Mouse (Mus musculus) embryonic facial prominence, embryonic 11.5 days (tissue): ENCODE results near the gene Vgll2. TPM values are rescaled to one million over a fixed set of nuclear protein-coding genes. Genes with fewer than 3 reads are reported as not detected.

Experiments
- ATAC-seq: fragments of 200-750 bp; cut with Nextera tagmentation; replicated peaks from 2 replicates; pipeline ENCODE4 v1.8.0; 2017; ENCODE audit warnings: low read depth; ENCODE audit not compliant: insufficient number of reproducible peaks, low FRiP score, low TSS enrichment
- DNase-seq: peaks from one replicate; pipeline ENCODE4 v3.0.0-alpha.2; 2015; ENCODE audit warnings: low spot score
- H3K27ac ChIP-seq: fragments of 300-500 bp; sonication (generic); replicated peaks from 2 replicates; pipeline ENCODE4 v1.5.1; 2014; ENCODE audit warnings: mild to moderate bottlenecking, low read depth, low read length, control low read depth
- H3K27me3 ChIP-seq: fragments of 300-500 bp; sonication (generic); 2 replicates; pipeline ENCODE4 v1.6.1; 2014; ENCODE audit warnings: mild to moderate bottlenecking, low read length, moderate library complexity, mixed read lengths; ENCODE audit not compliant: control insufficient read depth, insufficient read depth
- H3K36me3 ChIP-seq: fragments of 300-500 bp; sonication (generic); replicated peaks from 2 replicates; pipeline ENCODE4 v1.6.1; 2014; ENCODE audit warnings: low read depth, mild to moderate bottlenecking, low read length, moderate library complexity, mixed read lengths; ENCODE audit not compliant: control insufficient read depth, insufficient read depth
- H3K4me1 ChIP-seq: fragments of 300-500 bp; sonication (generic); 2 replicates; pipeline ENCODE4 v1.6.1; 2014; ENCODE audit warnings: low read length, mixed read lengths; ENCODE audit not compliant: control insufficient read depth, insufficient read depth
- H3K4me2 ChIP-seq: fragments of 300-500 bp; sonication (generic); 2 replicates; pipeline ENCODE4 v1.6.1; 2014; ENCODE audit warnings: low read depth, mild to moderate bottlenecking, control low read depth, low read length, moderate library complexity
- H3K4me3 ChIP-seq: fragments of 300-500 bp; sonication (generic); 2 replicates; pipeline ENCODE4 v1.5.1; 2014; ENCODE audit warnings: low read depth, low read length, control low read depth
- H3K9ac ChIP-seq: fragments of 300-500 bp; sonication (generic); replicated peaks from 2 replicates; pipeline ENCODE4 v1.6.1; 2014; ENCODE audit warnings: mild to moderate bottlenecking, control low read depth, low read length
- H3K9me3 ChIP-seq: fragments of 300-500 bp; sonication (generic); replicated peaks from 2 replicates; pipeline ENCODE4 v1.6.1; 2016; ENCODE audit warnings: mild to moderate bottlenecking, low read length, inconsistent platforms, mixed read lengths; ENCODE audit not compliant: control insufficient read depth
- WGBS: fragments of 180-500 bp; shearing (Covaris S2); extraction: QIAGEN DNeasy Blood & Tissue Kit; methylation state at CpG from one replicate; pipeline ENCODE4 v1.1.7; 2014; 5-methylcytosine and 5-hydroxymethylcytosine counted together
- polyA plus RNA-seq: library from polyadenylated mRNA; unstranded; fragments of >200 nt; fragmentation: Nextera tagmentation; extraction: Ambion mirVana; gene quantifications from 2 replicates; pipeline ENCODE4 v1.2.1, GENCODE M21; 2014

Vgll2 gene
- polyA plus RNA-seq, 1 experiment from 2014 or later: 4.4 TPM

DNA sequence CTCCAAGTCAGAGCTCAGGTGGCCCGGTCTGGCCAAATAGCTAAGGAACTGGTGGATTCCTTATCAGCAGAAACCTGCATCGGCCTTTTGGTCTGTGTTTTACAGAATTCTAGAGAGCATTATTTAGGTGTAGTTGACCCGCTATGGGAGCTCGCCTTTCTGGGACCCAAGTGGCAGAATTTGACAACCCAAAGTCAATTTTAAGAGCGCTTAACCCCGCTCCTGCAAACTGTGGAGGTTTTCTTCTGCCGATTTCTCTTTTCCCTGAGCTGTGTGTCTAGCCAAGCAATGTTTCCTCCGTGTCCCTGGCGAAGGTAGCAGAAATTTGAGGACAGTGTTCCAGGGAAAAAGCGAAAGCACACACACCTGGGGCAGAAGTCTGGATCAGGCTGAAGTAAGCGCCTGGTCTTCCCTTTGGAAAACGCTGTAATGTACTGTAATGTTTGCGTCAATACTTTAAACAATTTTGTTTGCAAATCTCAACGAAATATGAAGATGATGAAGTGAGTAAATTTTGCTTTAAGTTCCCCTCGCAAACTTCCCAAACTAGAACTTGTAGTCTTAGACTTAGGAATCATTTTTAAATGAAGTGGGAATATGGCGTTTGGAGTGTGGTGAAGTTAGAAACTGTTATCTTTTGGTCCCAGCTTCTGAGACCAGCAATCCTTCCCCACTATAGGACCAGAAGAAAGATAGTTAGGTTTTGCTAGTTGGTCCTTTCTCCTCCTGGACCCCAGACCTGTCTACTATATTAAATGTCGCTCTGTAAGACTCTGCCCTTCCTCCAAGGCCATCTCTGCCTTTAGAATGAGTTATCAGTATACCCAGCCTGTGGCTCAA, 1.1 kb downstream of the Vgll2 start:
- ATAC-seq: no peak
- H3K36me3 ChIP-seq: no peaks in the 10 kb centered on the region
- DNase-seq: no peak
- 2% methylated on average over 17 of the region's 17 CpGs for WGBS
- H3K27ac ChIP-seq: no peak overlapping the region
- H3K9me3 ChIP-seq: no peaks in the 10 kb centered on the region
- peak overlapping the region; percentile 88; the same call in 1 of the 2 replicates for H3K4me2 ChIP-seq
- H3K27me3 ChIP-seq: peaks cover 37% of the 10 kb centered on the region
- H3K4me1 ChIP-seq: no peaks in the 10 kb centered on the region; the same call in none of the 2 replicates
- no peak overlapping the region for H3K9ac ChIP-seq
- H3K4me3 ChIP-seq: no peak overlapping the region

DNA sequence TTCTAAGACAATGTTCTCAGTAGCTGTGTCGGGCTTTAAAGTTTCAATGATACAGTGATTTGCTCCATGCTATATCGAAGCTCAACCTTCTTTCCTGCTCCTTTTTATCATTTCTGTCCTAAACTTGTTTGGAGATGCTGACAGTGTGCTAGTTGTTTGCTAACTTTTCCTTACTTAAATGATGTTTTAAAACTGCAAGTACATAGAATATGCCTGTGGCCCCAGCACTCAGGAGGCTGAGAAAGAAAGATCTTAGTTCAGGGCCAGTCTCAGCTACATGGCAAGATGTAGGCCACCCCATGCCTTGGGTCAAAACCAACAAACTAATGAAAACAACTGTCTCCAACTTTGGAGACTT, 1.7 kb downstream of the Vgll2 start:
- ATAC-seq (no peak), DNase-seq (no peak)
- 9% methylated on average over 2 of the region's 2 CpGs for WGBS

DNA sequence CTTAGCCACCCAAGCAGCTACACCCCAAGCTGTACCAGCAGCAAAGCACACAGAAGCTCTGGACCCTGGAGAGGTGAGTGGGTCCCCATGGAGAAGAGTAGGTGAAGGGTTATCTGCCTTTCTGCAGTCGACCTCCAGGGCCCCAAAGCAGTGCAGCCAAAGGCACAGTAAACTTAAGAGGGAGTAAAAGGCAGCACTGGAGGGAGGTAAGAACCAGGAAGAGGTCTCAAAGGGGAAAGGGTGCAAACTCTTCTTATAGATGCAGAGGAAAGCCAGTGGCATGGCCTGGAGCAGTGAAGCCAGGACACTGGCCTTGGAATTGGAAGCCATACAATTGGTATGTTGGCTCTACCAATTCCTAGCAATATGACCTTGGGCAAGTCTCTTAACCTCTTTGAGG, 3.0 kb downstream of the Vgll2 start:
- no peak for DNase-seq
- 6% methylated on average over 1 of the region's 1 CpGs for WGBS

More for the DNA sequence above, 1.7 kb downstream of the Vgll2 start:
- H3K9ac ChIP-seq: no peak overlapping the region
- no peaks in the 10 kb centered on the region; the same call in none of the 2 replicates for H3K4me1 ChIP-seq
- H3K4me2 ChIP-seq: no peak overlapping the region
- H3K9me3 ChIP-seq: no peaks in the 10 kb centered on the region
- no peak overlapping the region for H3K4me3 ChIP-seq
- H3K27ac ChIP-seq: no peak overlapping the region
- peaks cover 40% of the 10 kb centered on the region for H3K27me3 ChIP-seq
- no peaks in the 10 kb centered on the region for H3K36me3 ChIP-seq

GRCm38 (mm10) chr10:52025821-52026220, 3.5 kb downstream of the Vgll2 start:
- DNase-seq (no peak), ATAC-seq (no peak)
- Histone ChIP-seq H3K27me3 (peaks cover 40% of the 10 kb centered on the region), H3K27ac (no peak overlapping the region), H3K4me1 (no peaks in the 10 kb centered on the region; the same call in none of the 2 replicates), H3K9me3 (no peaks in the 10 kb centered on the region), H3K9ac (no peak overlapping the region), H3K4me2 (no peak overlapping the region), H3K4me3 (no peak overlapping the region), H3K36me3 (no peaks in the 10 kb centered on the region)
- 7% methylated on average over 7 of the region's 7 CpGs for WGBS

More for the DNA sequence above, 3.0 kb downstream of the Vgll2 start:
- Histone ChIP-seq H3K4me1 (no peaks in the 10 kb centered on the region; the same call in none of the 2 replicates), H3K4me2 (no peak overlapping the region), H3K9me3 (no peaks in the 10 kb centered on the region), H3K27ac (no peak overlapping the region), H3K27me3 (peaks cover 42% of the 10 kb centered on the region), H3K9ac (no peak overlapping the region), H3K36me3 (no peaks in the 10 kb centered on the region), H3K4me3 (no peak overlapping the region)
- ATAC-seq: no peak

- no peaks in the 10 kb centered on the region for H3K9me3 ChIP-seq
- H3K4me3 ChIP-seq: peak overlapping the region; percentile 38
- H3K9ac ChIP-seq: peak overlapping the region; percentile 42; the same call in 1 of the 2 replicates
- H3K4me1 ChIP-seq: no peaks in the 10 kb centered on the region; the same call in 1 of the 2 replicates
- ATAC-seq (peak; percentile 57; the same call in 1 of the 2 replicates), DNase-seq (no peak)
- H3K27ac ChIP-seq: no peak overlapping the region
- no peaks in the 10 kb centered on the region for H3K36me3 ChIP-seq
- 1% methylated on average over 65 of the region's 68 CpGs for WGBS
- peak overlapping the region; percentile 81 for H3K4me2 ChIP-seq
- peaks cover 47% of the 10 kb centered on the region for H3K27me3 ChIP-seq
Measured at GRCm38 (mm10) chr10:52027161-52028035, 5.1 kb downstream of the Vgll2 start.

DNA sequence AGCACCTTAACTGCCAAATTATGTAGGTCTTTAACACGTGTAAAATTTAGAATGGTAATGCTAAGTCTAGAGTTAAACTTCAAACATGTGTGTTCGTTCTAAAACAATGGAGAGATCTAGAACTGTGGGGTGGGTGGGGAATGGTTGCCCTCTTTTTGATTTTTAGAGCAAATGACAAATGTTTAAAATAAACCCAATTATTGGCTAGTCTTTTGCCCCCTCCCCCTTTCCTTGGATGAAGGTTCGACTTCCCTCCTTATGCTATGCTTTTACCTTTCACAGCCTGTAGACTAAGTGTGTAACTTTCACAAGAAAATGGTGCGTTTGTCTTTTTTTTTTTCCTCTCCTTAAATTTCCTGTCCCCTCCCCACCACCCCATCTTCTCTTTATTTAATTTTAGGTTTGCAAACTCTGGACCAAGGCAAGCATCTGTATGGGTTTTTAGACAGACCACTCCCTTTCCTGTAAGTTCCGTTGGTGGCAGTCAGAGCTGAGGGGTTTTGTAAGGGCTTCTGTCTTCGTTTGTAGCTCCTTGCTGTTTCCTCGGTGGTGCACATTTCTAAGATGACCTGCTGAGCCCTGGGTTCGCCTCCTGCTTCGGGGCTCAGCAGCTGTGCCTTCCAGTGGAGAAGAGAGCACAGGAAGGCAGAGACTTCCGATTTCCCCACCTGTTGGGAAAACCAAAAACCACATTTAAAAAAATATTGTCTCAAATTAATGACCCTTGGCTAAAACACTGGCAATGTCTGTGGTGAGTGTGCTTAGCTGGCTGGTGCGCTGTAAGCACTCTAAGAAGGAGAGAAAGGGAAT, 6.5 kb downstream of the Vgll2 start:
- Histone ChIP-seq H3K9me3 (no peaks in the 10 kb centered on the region), H3K27ac (no peak overlapping the region), H3K4me3 (no peak overlapping the region), H3K36me3 (no peaks in the 10 kb centered on the region), H3K9ac (no peak overlapping the region), H3K4me1 (no peaks in the 10 kb centered on the region; the same call in 1 of the 2 replicates), H3K4me2 (no peak overlapping the region), H3K27me3 (peaks cover 47% of the 10 kb centered on the region)
- DNase-seq: no peak
- ATAC-seq: no peak
- WGBS: 2% methylated on average over 11 of the region's 11 CpGs

DNA sequence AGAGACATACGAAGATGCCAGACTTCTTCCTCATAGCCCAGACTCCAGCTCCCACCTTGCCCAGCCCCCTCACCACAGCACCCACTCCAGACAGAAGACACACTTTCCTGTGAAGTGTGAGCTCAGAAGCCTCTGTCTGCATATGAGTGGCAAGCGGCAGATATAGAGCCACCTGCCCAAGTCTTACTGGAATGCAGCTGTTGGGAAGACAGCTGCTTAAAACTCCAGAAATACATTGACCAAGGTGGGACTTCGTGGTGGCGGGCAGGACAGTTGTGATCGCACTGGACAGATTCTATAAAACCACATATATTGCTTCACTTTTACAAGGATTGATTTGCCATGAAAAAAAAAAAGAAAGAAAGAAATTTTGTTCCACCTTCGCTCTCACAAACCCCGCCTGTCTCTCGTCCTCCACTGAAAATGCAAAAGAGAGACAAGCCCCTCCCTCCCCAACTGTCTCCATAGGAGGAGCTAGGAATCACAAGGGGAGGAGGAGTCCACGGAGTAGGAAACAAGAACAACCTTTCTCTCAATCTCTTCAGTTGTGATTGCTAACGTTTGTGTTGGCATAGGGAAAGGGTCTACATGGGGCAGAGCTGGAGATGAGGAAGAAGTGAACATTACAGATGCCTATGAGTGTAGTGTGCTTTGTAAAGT, 7.2 kb downstream of the Vgll2 start:
- DNase-seq: no peak
- peaks cover 45% of the 10 kb centered on the region for H3K27me3 ChIP-seq
- no peaks in the 10 kb centered on the region for H3K9me3 ChIP-seq

More for the DNA sequence above, 7.2 kb downstream of the Vgll2 start:
- Histone ChIP-seq H3K4me1 (no peaks in the 10 kb centered on the region; the same call in 1 of the 2 replicates), H3K9ac (no peak overlapping the region), H3K4me3 (no peak overlapping the region), H3K27ac (no peak overlapping the region), H3K36me3 (no peaks in the 10 kb centered on the region), H3K4me2 (no peak overlapping the region)
- under 1% methylated on average over 10 of the region's 10 CpGs for WGBS
- ATAC-seq: 0 out of 2 replicates have a peak, but pooled peaks have one; percentile 19
